Mouse (Mus musculus) ovary, postnatal 10 days (tissue): Measurements from ENCODE around the gene Necab3.

ENCODE experiments used
- DNase-seq: peaks from one replicate; pipeline ENCODE4 v3.0.0; 2022; ENCODE audit warnings: low spot score

Necab3 gene

DNA sequence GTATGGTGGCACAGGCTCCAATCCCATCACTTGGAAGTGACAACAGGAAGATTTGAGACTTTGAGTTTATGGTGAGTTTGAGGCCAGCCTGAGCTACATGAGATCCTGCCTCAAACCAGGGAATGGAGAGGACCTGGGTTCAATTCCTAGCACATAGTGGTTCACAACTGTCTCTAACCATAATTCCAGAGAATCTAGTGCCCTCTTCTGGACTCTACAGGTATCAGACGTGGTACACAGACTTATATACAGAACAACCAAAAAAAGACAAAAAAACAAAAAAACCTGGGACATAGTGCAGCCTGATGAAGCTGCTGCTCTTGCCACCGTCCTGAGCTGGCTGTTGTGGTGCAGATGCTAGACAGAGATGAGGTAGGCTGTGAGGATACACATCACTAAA is 17.1 kb downstream of the Necab3 start:
- no peak for DNase-seq

DNA sequence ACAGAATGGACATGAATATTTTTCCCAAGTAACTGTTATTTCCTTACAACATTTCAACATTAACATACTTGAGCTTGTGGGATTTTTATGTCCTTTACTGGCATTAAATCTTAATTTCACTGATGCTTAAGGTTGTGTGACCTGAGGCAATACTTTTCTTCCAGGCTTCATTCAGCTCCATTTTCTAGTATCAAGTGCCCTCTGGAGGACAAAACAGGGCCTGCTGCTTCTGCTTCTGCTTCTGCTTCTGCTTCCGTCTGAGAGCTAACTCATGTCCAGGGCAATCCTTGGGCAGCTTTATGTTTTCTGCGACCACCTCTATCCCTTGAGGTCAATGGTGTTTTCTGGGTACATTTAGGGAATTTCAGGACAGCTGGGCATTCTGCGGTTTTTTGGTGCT is 19.0 kb downstream of the Necab3 start:
- no peak for DNase-seq

- DNase-seq, result no peak
These were observed 20.0 kb downstream of the Necab3 start for GRCm38 (mm10) chr2:154538710-154539109.

DNA sequence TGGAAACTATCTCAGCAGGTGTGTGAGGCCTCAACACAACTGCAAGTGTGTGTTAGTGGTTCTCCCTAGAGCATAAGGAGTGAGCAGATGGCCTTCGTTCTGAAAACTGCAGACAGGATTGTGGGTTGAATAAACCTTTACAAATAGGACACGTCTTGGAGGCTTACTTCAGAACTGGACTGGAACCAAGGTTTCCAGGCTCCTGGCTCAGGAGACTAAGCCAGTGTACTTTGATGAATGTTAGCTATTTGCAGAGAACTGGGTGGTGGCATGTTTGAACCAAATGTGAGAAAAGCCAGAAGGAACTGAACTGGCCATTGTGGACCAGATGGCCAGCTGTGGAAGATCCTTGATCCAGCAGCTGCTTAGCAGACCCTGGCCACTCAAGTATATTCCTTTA is 20.4 kb downstream of the Necab3 start:
- DNase-seq, result no peak

- DNase-seq, result no peak
These were observed 23.9 kb downstream of the Necab3 start for GRCm38 (mm10) chr2:154534704-154535270.

- no peak for DNase-seq
These were observed 25.8 kb downstream of the Necab3 start for GRCm38 (mm10) chr2:154532888-154533287.

DNA sequence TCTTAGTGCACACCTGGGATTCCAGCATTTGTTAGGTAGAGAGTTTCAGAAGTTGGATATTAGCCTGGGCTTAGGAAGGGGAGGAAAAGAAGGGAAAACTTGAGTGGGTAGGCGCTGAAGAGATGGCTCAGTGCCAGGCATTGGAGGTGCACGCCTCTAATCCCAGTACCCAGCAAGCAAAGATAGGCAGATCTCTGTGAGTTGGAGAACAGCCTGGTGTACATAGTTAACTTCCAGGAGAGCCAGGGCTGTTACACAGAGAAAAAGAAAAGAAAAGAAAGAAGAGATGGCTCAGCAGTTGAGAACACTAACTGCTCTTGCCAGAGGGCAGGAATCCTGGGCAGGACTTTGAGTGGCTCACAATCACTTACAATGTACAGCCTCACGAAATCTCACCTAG is 32.2 kb downstream of the Necab3 start:
- no peak for DNase-seq

- DNase-seq, result no peak
These were observed 33.4 kb downstream of the Necab3 start for GRCm38 (mm10) chr2:154525285-154525684.

DNA sequence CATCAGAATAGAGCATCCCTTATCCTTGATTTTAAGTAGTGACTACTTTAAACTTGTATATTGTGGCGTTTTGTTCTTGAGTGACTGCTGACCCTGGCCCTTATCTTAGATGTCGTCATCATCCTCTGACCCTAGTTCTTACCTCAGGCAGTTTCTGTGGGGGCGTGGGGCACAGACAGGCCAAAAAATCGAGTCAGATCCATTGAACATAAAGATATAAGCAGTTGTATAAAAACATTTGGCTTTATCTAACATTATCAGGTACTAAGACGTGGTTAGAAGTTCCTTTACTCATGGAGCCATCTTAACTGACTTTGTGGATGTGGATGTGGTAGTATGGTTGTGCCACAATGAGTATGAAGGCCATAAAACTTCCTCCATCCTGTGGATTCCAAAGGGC is 36.4 kb downstream of the Necab3 start:
- DNase-seq, result no peak

DNA sequence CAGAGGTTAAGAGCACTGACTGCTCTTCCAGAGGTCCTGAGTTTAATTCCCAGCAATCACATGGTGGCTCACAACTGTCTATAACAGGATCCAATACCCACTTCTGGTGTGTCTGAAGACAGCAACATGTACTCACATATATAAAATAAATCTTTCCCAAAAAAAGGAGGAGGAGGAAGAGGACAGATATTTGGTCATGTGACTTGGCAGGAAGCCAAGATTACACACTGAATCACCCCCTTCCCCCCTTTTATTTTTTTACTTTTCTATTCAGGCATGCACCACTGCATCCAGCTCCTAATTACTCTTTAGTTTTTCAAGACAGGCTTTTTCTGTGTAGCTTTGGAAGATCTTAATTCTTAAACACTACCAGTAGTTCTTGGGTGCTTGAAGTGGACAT is 37.2 kb downstream of the Necab3 start:
- no peak for DNase-seq

- no peak for DNase-seq
These were observed 41.3 kb downstream of the Necab3 start for GRCm38 (mm10) chr2:154517424-154517823.

- DNase-seq, result no peak
These were observed 41.7 kb downstream of the Necab3 start for GRCm38 (mm10) chr2:154516944-154517343.

- DNase-seq, result no peak
These were observed 48.5 kb downstream of the Necab3 start for GRCm38 (mm10) chr2:154510141-154510540.

GRCm38 (mm10) chr2:154508450-154508849 is 50.2 kb downstream of the Necab3 start:
- no peak for DNase-seq

GRCm38 (mm10) chr2:154507566-154508283 is 51.0 kb downstream of the Necab3 start:
- DNase-seq, result no peak

GRCm38 (mm10) chr2:154507076-154507475 is 51.6 kb downstream of the Necab3 start:
- DNase-seq, result no peak

- no peak for DNase-seq
These were observed 57.9 kb downstream of the Necab3 start for GRCm38 (mm10) chr2:154500758-154501157.

DNA sequence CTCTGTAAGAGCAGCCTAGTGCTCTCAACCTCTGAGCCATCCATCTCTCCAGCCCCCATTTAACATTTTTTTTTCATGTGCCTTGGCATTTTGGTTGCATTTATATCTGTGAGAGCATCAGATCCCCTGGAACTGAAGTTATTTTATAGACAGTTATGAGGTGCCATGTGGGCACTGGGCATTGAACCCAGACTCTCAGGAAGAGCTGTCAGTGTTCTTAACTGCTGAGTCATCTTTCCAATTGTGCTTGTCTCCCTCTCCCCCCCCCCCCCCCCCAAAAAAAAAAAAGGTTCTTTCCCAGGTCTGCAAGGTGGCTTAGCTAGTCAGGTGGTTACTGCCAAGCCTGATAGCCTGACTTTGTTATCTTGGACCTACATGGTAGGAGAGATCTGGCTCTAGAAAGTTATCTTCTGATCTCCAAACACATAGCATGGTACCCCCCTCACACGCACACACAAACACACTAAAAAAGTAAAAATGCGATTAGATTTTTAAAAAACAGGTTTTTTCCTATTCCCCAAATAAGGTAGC is 58.9 kb downstream of the Necab3 start:
- no peak for DNase-seq

GRCm38 (mm10) chr2:154498571-154498970 is 60.1 kb downstream of the Necab3 start:
- no peak for DNase-seq

DNA sequence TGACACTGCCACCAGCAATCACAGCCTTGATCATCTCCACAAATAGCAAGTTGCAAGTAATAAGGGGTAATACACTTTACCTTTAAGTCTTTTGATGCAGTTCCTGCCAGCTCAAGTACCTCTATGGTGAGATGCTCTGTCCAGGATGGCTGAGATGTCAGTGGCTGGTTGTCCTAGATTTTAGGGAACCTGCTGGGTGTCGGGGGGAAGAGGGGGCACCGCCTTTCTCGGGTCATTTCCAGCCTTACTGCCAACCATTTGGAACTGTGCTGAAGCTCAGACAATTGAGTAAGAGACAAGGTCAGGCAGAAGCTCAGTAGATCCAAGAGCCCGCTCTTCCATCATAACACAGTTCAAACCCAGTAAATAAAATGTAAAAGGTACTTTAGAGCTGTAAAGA is 63.7 kb downstream of the Necab3 start:
- no peak for DNase-seq
